23 mouse cellular contexts compared by ENCODE assay signal in genomic region chr2:17959501-17959900, GRCm38 (mm10). TPM values are rescaled to one million over a fixed set of nuclear protein-coding genes. Genes with fewer than 3 reads are reported as not detected.
DNase-seq lines count a peak whose midpoint lies in the region.
"Had no signal": no experiment of that assay in that cellular context is flagged by ENCODE, and none has a peak within 500 bp of the region (broad histone marks: within the 10 kb centered on the region; RNA-seq: fewer than 3 reads in every experiment).

No protein-coding gene starts in this region.

- peak; percentile 43 for DNase-seq in embryo, embryonic 10 days (ENCODE audit: low spot score)
- no peak for DNase-seq in embryo, embryonic 9.5 days (ENCODE audit: extremely low spot score)
- peak; percentile 10 for DNase-seq in retina, postnatal 1 day
- no peak for DNase-seq in retina, embryonic 14.5 days (ENCODE audit: low spot score)
- peak; percentile 25 for DNase-seq in forelimb bud, embryonic 11.5 days (ENCODE audit: low read depth, low spot score)
- DNase-seq in testis, postnatal 14 days (ENCODE audit: low spot score) = no peak
- no peak for DNase-seq in urinary bladder, adult 2 months (ENCODE audit: low spot score)
- DNase-seq: adrenal gland, postnatal 36 days; cerebellum, adult 2 months; cerebellum, postnatal 10 days; gastrocnemius, postnatal 10 days; heart, postnatal 10 days; heart, postnatal 4 days had no signal

RNA-seq across cellular contexts. Expression of gene H2al2a, which starts 37.3 kb away (rescaled TPM):
- not detected in 2 replicates for polyA plus RNA-seq in urinary bladder, adult 2 months (2012; rRNA removed)
- polyA plus RNA-seq: activated CD4-positive, CD25-positive, alpha-beta regulatory T cell, adult 4 months; C2C12; cerebellum, adult 2 months; embryonic facial prominence, embryonic 12.5 days; forebrain, embryonic 11.5 days; forebrain, embryonic 15.5 days; frontal cortex, adult 2 months; heart, embryonic 14.5 days; hindbrain, embryonic 12.5 days; hindbrain, embryonic 16.5 days; inflammation-experienced regulatory T-cells, adult 6 months had no signal

Comparison
In these comparisons a context has a peak if more than half of its experiments do, and no peak if none do; other contexts are left out.
1. DNase-seq: peak in embryo, embryonic 10 days (single experiment), retina, postnatal 1 day (single experiment) and forelimb bud, embryonic 11.5 days (single experiment); none in embryo, embryonic 9.5 days (single experiment), retina, embryonic 14.5 days (single experiment), testis, postnatal 14 days (single experiment) and urinary bladder, adult 2 months (single experiment).